Mouse (Mus musculus) right cerebral cortex, postnatal 10 days (tissue): ENCODE data around the gene Gm12695.

ENCODE experiments used
- DNase-seq, 2 experiments: peaks; one replicate each; pipeline ENCODE4 v3.0.0; 2021; ENCODE audit warnings: low spot score in 2 of 2

The Gm12695 gene

GRCm38 (mm10) chr4:96785086-96785485, at the start of gene Gm12695:
TSS of gene Gm12695 (minus strand) at chr4:96785186.
- DNase-seq = no peak

- no peak for DNase-seq
Measured at GRCm38 (mm10) chr4:96825540-96826045, 40.6 kb upstream of the Gm12695 start.

GRCm38 (mm10) chr4:96806824-96807808, 22.1 kb upstream of the Gm12695 start:
- DNase-seq = no peak

- peak; percentile 68 to 76 for DNase-seq
Measured at GRCm38 (mm10) chr4:96799380-96800157, 14.6 kb upstream of the Gm12695 start.

GRCm38 (mm10) chr4:96797583-96797982, 12.6 kb upstream of the Gm12695 start:
- peak; percentile 69 to 83 for DNase-seq

- no peak for DNase-seq
Measured at GRCm38 (mm10) chr4:96791301-96791700, 6.3 kb upstream of the Gm12695 start.

- DNase-seq = no peak
Measured at GRCm38 (mm10) chr4:96789905-96790304, 4.9 kb upstream of the Gm12695 start.

GRCm38 (mm10) chr4:96786610-96787009, 1.6 kb upstream of the Gm12695 start:
- no peak for DNase-seq

- peak in 1 of 2 experiments; percentile 19 for DNase-seq
Measured at GRCm38 (mm10) chr4:96772966-96773566, 11.9 kb downstream of the Gm12695 start.

- peak; percentile 22 to 39 for DNase-seq
Measured at GRCm38 (mm10) chr4:96766396-96766998, 18.5 kb downstream of the Gm12695 start.

- DNase-seq = no peak
Measured at GRCm38 (mm10) chr4:96751953-96752352, 33.0 kb downstream of the Gm12695 start.

GRCm38 (mm10) chr4:96740472-96740871, 44.5 kb downstream of the Gm12695 start:
- DNase-seq = no peak

- DNase-seq = no peak
Measured at GRCm38 (mm10) chr4:96729256-96729655, 55.7 kb downstream of the Gm12695 start.

GRCm38 (mm10) chr4:96728211-96728610, 56.8 kb downstream of the Gm12695 start:
- DNase-seq = no peak

GRCm38 (mm10) chr4:96725415-96726055, 59.5 kb downstream of the Gm12695 start:
- no peak for DNase-seq

- no peak for DNase-seq
Measured at GRCm38 (mm10) chr4:96722301-96722700, 62.7 kb downstream of the Gm12695 start.

GRCm38 (mm10) chr4:96718977-96719966, 65.7 kb downstream of the Gm12695 start:
- DNase-seq = peak; percentile 73 to 86

GRCm38 (mm10) chr4:96718503-96718902, 66.5 kb downstream of the Gm12695 start:
- DNase-seq = no peak

GRCm38 (mm10) chr4:96705281-96705951, 79.6 kb downstream of the Gm12695 start:
- peak; percentile 70 to 77 for DNase-seq
